Mouse (Mus musculus): Measurements from ENCODE around the gene Kcnk10.

GRCm38 (mm10) chr12:98536036-98536435 lies 42.1 kb downstream of the Kcnk10 start:
- TF ChIP-seq CTCF (IDR thresholded peaks at IDR 0.05; ENCODE audit: extremely low read depth, insufficient read depth, low read length) (no peak), POLR2A (IDR thresholded peaks at IDR 0.05; ENCODE audit: extremely low read depth, insufficient read depth, low read length) (no peak)

Data from cortical plate, adult 2 months (tissue).